Mouse (Mus musculus): Measurements from ENCODE around the gene Tagln3.

DNA sequence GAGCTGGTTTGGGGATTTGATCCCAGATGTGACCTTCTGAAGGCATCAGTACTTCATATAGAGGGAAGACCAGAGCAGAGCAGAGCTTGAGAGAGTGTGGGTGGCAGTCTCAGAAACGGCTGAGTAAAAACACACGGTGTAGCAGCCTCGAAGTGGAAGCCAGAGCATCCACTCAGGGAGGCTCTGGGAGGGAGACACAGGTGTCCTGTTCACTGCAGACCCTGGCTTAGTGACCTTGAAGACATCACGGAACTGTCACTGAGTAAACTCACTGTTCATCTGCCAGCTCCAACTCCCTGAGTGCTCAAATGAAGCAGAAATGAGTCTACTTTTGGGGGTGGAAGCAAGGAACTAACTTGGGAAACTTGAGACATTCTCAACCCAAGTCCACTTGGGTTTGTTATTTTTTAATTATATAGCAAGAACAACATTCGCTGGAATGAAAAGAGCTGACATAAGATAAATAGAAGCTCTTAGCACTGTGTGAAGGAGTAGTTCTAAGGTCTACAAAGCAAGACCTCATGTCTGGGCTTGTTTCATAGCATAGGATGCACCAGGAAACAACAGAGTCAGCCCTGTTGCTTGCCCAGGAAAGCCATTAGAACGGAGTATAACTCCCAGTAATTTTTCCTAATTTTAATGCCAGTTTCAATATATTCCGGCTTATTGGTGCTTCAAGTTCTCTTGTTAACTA lies 41.5 kb upstream of the Tagln3 start:
- TF ChIP-seq CTCF (IDR thresholded peaks at IDR 0.05; ENCODE audit: low read depth, low read length) = no peak
- no peak for TF ChIP-seq POLR2A (IDR thresholded peaks at IDR 0.05; ENCODE audit: extremely low read depth, insufficient read depth, low read length)
